Mouse (Mus musculus) erythroblast, embryonic 14.5 days (primary cell): ENCODE measurements around the gene Arl15.

Experiments used
- GATA1 ChIP-seq: IDR thresholded peaks from 2 replicates; pipeline ENCODE4 v1.6.1; 2012; ENCODE audit warnings: low read length, inconsistent platforms, mixed read lengths
- TAL1 ChIP-seq: IDR thresholded peaks from 3 replicates; pipeline ENCODE4 v1.6.1; 2012; ENCODE audit warnings: low read length, inconsistent platforms, mixed read lengths

DNA sequence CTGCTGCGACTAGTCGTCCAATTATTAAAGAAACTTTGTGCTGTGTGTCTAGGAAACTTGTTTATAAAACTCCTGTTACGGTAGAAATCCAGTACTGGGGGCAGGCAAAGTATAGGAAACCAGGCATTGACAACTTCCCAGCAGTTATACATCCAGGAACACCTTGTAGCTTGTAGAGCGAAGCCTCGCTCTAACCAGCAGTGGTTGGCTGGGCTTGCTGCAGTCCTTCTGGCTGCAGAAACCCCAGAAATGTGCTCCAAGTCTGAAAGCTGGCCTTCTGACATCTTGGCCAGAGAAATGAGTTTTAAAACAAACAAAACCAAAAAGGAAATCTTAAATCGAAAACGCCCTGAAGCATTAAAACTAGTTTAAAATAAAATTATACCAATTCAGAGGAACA, 229.2 kb downstream of the Arl15 start:
- TF ChIP-seq GATA1 (no peak), TAL1 (no peak)
